Mouse (Mus musculus) hindbrain, embryonic 13.5 days (tissue): ENCODE results near the gene Emx1. TPM values are rescaled to one million over a fixed set of nuclear protein-coding genes. Genes with fewer than 3 reads are reported as not detected.

ENCODE experiments used
- ATAC-seq: fragments of 200-750 bp; cut with Nextera tagmentation; 2 replicates; pipeline ENCODE4 v1.8.0; 2017; ENCODE audit warnings: moderate TSS enrichment; ENCODE audit not compliant: low FRiP score
- H3K27ac ChIP-seq: fragments of 300-500 bp; sonication (generic); 2 replicates; pipeline ENCODE4 v1.5.1; 2015; ENCODE audit warnings: inconsistent platforms, mild to moderate bottlenecking, moderate library complexity
- H3K27me3 ChIP-seq: fragments of 300-500 bp; sonication (generic); 2 replicates; pipeline ENCODE4 v1.6.1; 2015; ENCODE audit warnings: mild to moderate bottlenecking, inconsistent platforms
- H3K36me3 ChIP-seq: fragments of 300-500 bp; sonication (generic); 2 replicates; pipeline ENCODE4 v1.6.1; 2015; ENCODE audit warnings: mild to moderate bottlenecking, inconsistent platforms
- H3K4me1 ChIP-seq: fragments of 300-500 bp; sonication (generic); replicated peaks from 2 replicates; pipeline ENCODE4 v1.6.1; 2015; ENCODE audit warnings: inconsistent platforms
- H3K4me2 ChIP-seq: fragments of 300-500 bp; sonication (generic); 2 replicates; pipeline ENCODE4 v1.6.1; 2015; ENCODE audit warnings: inconsistent platforms, mild to moderate bottlenecking, moderate library complexity
- H3K4me3 ChIP-seq: fragments of 300-500 bp; sonication (generic); 2 replicates; pipeline ENCODE4 v1.5.1; 2015; ENCODE audit warnings: mild to moderate bottlenecking, inconsistent platforms
- H3K9ac ChIP-seq: fragments of 300-500 bp; sonication (generic); 2 replicates; pipeline ENCODE4 v1.6.1; 2015; ENCODE audit warnings: mild to moderate bottlenecking, inconsistent platforms
- H3K9me3 ChIP-seq: fragments of 300-500 bp; sonication (generic); 2 replicates; pipeline ENCODE4 v1.6.1; 2016; ENCODE audit warnings: inconsistent platforms
- WGBS: fragments of 180-500 bp; shearing (Covaris S2); methylation state at CpG from one replicate; pipeline ENCODE4 v1.1.7; 2015; 5-methylcytosine and 5-hydroxymethylcytosine counted together
- polyA plus RNA-seq: library from polyadenylated mRNA; unstranded; fragments of >200 nt; fragmentation: Nextera tagmentation; extraction: Ambion mirVana; gene quantifications from 2 replicates; pipeline ENCODE4 v1.2.1, GENCODE M21; 2015

Emx1 gene
- polyA plus RNA-seq, 1 experiment from 2014 or later, result not detected

GRCm38 (mm10) chr6:85191751-85192440, 4.7 kb downstream of the Emx1 start:
- 8% methylated on average over 9 of the region's 9 CpGs for WGBS
- H3K36me3 ChIP-seq, result no peaks in the 10 kb centered on the region

GRCm38 (mm10) chr6:85193381-85194318, 6.4 kb downstream of the Emx1 start:
- no peaks in the 10 kb centered on the region for H3K9me3 ChIP-seq
- peaks cover 24% of the 10 kb centered on the region for H3K4me1 ChIP-seq
- peak overlapping the region; percentile 30; the same call in 1 of the 2 replicates for H3K4me2 ChIP-seq
- peak overlapping the region; percentile 7; the same call in 1 of the 2 replicates for H3K4me3 ChIP-seq
- ATAC-seq, result 0 out of 2 replicates have a peak, but pooled peaks have one; percentile 39
- H3K36me3 ChIP-seq, result no peaks in the 10 kb centered on the region
- H3K27me3 ChIP-seq, result peaks cover 97% of the 10 kb centered on the region
- 1% methylated on average over 29 of the region's 29 CpGs for WGBS
- H3K9ac ChIP-seq, result no peak overlapping the region; the same call in 1 of the 2 replicates
- H3K27ac ChIP-seq, result no peak overlapping the region

More at GRCm38 (mm10) chr6:85191751-85192440, 4.7 kb downstream of the Emx1 start:
- Histone ChIP-seq H3K4me1 (peaks cover 42% of the 10 kb centered on the region), H3K27me3 (peaks cover 98% of the 10 kb centered on the region), H3K27ac (no peak overlapping the region), H3K4me3 (no peak overlapping the region), H3K9me3 (no peaks in the 10 kb centered on the region), H3K9ac (no peak overlapping the region), H3K4me2 (no peak overlapping the region)
- no peak for ATAC-seq

DNA sequence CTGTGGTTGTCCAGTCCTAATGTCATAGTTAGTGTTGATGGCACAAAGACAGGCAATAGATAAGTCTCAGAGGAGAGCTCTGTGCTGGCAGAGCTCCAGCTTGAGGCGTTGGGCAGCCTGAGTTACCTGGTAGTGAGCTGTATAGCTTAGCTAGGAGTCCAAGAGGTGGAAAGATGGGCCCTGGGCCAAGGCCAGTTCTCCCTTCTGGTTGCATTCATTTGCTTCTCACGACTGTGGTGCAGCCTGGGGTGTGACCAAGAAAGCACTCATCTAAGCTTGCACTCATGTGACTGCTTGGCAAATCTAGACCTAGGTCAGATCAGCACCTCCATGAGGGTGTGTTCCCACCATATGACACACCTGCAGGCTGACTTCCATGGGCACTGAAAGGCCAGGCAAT, 10.7 kb downstream of the Emx1 start:
- Histone ChIP-seq H3K4me3 (no peak overlapping the region), H3K9ac (no peak overlapping the region), H3K9me3 (no peaks in the 10 kb centered on the region), H3K4me1 (peaks cover 9% of the 10 kb centered on the region), H3K27ac (no peak overlapping the region), H3K4me2 (no peak overlapping the region), H3K36me3 (no peaks in the 10 kb centered on the region), H3K27me3 (peaks cover 87% of the 10 kb centered on the region)
- 61% methylated on average over 2 of the region's 2 CpGs for WGBS
- ATAC-seq, result no peak

- no peaks in the 10 kb centered on the region for H3K36me3 ChIP-seq
- H3K27ac ChIP-seq, result no peak overlapping the region
- 32% methylated on average over 16 of the region's 16 CpGs for whole genome bisulfite sequencing
- H3K4me1 ChIP-seq, result peaks cover 10% of the 10 kb centered on the region; the same call in 1 of the 2 replicates
- H3K9ac ChIP-seq, result no peak overlapping the region
- H3K9me3 ChIP-seq, result no peaks in the 10 kb centered on the region
- peaks cover 67% of the 10 kb centered on the region for H3K27me3 ChIP-seq
- no peak overlapping the region for H3K4me3 ChIP-seq
- H3K4me2 ChIP-seq, result no peak overlapping the region
- ATAC-seq, result no peak
These were observed 19.1 kb downstream of the Emx1 start for GRCm38 (mm10) chr6:85206182-85206938.

- H3K36me3 ChIP-seq, result no peaks in the 10 kb centered on the region
- WGBS, result 45% methylated on average over 15 of the region's 15 CpGs
- H3K4me1 ChIP-seq, result peaks cover 10% of the 10 kb centered on the region; the same call in 1 of the 2 replicates
- H3K4me3 ChIP-seq, result no peak overlapping the region
- no peaks in the 10 kb centered on the region for H3K9me3 ChIP-seq
- no peak overlapping the region for H3K9ac ChIP-seq
- peaks cover 63% of the 10 kb centered on the region for H3K27me3 ChIP-seq
- no peak overlapping the region for H3K4me2 ChIP-seq
- H3K27ac ChIP-seq, result no peak overlapping the region
- no peak for ATAC-seq
These were observed 19.7 kb downstream of the Emx1 start for GRCm38 (mm10) chr6:85206939-85207285.

- WGBS, result 74% methylated on average over 5 of the region's 5 CpGs
- Histone ChIP-seq H3K9me3 (no peaks in the 10 kb centered on the region), H3K27me3 (peaks cover 59% of the 10 kb centered on the region), H3K4me1 (peaks cover 10% of the 10 kb centered on the region; the same call in 1 of the 2 replicates), H3K36me3 (no peaks in the 10 kb centered on the region), H3K4me3 (no peak overlapping the region), H3K27ac (no peak overlapping the region), H3K4me2 (no peak overlapping the region), H3K9ac (no peak overlapping the region)
- ATAC-seq, result no peak
These were observed 20.1 kb downstream of the Emx1 start for GRCm38 (mm10) chr6:85207345-85207744.

DNA sequence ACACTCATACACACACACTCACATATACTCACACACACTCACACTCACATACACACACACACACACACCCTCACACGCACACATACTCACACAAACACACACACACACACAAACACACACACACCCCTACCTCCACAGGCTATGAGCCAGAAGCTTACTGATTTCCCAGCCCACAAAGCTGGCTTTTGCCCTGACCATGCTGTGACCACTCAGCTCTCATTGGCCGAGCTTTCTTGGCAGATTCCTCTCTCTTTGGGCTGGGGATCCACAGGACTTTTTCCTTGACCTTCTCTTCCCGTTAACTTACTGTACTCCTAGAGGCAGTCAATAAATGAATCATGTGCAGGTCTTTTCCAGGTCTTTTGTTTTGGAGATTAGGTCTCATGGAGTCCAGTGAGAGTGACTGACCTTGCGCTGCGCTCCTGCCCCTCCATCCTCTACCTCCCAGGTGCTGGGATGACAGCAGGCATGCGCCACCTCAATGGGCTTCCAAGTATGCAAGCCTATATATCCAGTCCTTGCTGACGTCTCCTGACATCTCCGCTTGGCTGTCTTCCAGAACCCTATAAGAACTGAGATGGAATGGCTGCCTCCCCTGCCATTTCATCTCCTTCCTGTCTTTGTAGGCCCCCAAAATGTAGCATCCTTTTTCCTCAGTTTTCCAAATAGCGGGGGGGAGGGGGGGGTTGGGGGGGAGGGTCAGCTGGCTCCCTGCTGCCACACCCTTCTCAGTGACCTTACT, 22.2 kb downstream of the Emx1 start:
- WGBS, result 81% methylated on average over 9 of the region's 9 CpGs
- Histone ChIP-seq H3K27me3 (peaks cover 46% of the 10 kb centered on the region), H3K9me3 (no peaks in the 10 kb centered on the region), H3K27ac (no peak overlapping the region), H3K9ac (no peak overlapping the region), H3K4me3 (no peak overlapping the region), H3K36me3 (no peaks in the 10 kb centered on the region), H3K4me1 (peaks cover 10% of the 10 kb centered on the region; the same call in 1 of the 2 replicates), H3K4me2 (no peak overlapping the region)
- ATAC-seq, result no peak

DNA sequence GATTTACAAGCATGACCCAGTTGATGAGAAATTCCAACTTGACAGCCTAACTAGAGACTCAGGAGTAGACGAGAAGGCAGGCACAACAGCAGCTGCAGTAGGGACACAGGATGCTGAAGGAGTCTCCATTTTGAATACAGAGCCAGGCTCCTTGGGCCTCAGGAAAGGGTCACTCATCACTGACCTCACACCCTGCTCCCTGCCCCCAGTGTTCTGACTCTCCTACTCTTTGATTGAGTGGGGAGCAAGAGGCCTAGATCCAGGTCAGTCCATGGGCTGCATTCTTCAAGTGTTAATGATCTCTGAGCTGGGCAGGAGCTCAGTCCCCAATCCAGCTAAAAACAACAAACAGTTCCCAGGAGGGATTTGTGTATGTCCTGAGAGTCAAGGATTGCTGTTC, 23.4 kb downstream of the Emx1 start:
- Histone ChIP-seq H3K4me3 (no peak overlapping the region), H3K4me2 (no peak overlapping the region), H3K27ac (no peak overlapping the region), H3K9me3 (no peaks in the 10 kb centered on the region), H3K9ac (no peak overlapping the region), H3K36me3 (no peaks in the 10 kb centered on the region), H3K4me1 (peaks cover 10% of the 10 kb centered on the region; the same call in 1 of the 2 replicates), H3K27me3 (peaks cover 33% of the 10 kb centered on the region)
- 28% methylated on average over 1 of the region's 1 CpGs for WGBS
- no peak for ATAC-seq

GRCm38 (mm10) chr6:85218251-85218650, 31.0 kb downstream of the Emx1 start:
- no peak for ATAC-seq
- H3K9me3 ChIP-seq, result no peaks in the 10 kb centered on the region
- H3K36me3 ChIP-seq, result no peaks in the 10 kb centered on the region
- H3K27me3 ChIP-seq, result peaks cover 42% of the 10 kb centered on the region
- WGBS, result 57% methylated on average over 4 of the region's 4 CpGs
- H3K4me3 ChIP-seq, result no peak overlapping the region
- H3K27ac ChIP-seq, result no peak overlapping the region
- H3K4me2 ChIP-seq, result no peak overlapping the region
- H3K9ac ChIP-seq, result no peak overlapping the region
- peaks cover 13% of the 10 kb centered on the region for H3K4me1 ChIP-seq

- Histone ChIP-seq H3K27ac (no peak overlapping the region), H3K4me1 (peaks cover 19% of the 10 kb centered on the region), H3K4me2 (no peak overlapping the region), H3K27me3 (peaks cover 46% of the 10 kb centered on the region), H3K9ac (0 out of 2 replicates have a peak overlapping the region, but pooled peaks have one; percentile 24), H3K36me3 (no peaks in the 10 kb centered on the region), H3K4me3 (no peak overlapping the region), H3K9me3 (no peaks in the 10 kb centered on the region)
- 30% methylated on average over 5 of the region's 5 CpGs for WGBS
- ATAC-seq, result no peak
These were observed 31.6 kb downstream of the Emx1 start for GRCm38 (mm10) chr6:85218684-85219445.

DNA sequence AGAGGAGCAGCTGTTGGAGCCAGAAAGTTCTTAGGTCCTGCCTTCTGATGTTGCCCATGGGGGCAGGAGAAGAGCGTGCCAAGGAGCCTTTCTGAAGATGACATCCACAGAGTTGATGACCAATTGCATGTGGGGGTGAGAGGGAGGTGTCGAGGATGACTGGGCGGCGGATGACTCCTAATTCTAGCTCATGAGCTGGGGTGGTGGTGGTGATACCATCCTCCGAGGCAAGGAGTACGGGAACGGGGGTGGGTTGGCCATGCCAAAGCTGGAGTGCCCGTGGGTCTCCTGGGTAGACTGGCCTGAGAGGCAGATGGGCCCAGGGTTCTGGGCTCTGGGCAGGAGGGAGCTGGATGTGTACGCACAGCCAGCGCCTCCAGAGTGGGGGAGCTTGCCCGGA, 32.5 kb downstream of the Emx1 start:
- no peak for ATAC-seq
- Histone ChIP-seq H3K27me3 (peaks cover 50% of the 10 kb centered on the region), H3K4me3 (no peak overlapping the region), H3K4me2 (no peak overlapping the region), H3K36me3 (no peaks in the 10 kb centered on the region), H3K9me3 (no peaks in the 10 kb centered on the region), H3K9ac (no peak overlapping the region), H3K27ac (no peak overlapping the region), H3K4me1 (peaks cover 24% of the 10 kb centered on the region)
- WGBS, result 96% methylated on average over 11 of the region's 11 CpGs
